Mouse (Mus musculus): ENCODE results near the gene Gm21976.

The Gm21976 gene

DNA sequence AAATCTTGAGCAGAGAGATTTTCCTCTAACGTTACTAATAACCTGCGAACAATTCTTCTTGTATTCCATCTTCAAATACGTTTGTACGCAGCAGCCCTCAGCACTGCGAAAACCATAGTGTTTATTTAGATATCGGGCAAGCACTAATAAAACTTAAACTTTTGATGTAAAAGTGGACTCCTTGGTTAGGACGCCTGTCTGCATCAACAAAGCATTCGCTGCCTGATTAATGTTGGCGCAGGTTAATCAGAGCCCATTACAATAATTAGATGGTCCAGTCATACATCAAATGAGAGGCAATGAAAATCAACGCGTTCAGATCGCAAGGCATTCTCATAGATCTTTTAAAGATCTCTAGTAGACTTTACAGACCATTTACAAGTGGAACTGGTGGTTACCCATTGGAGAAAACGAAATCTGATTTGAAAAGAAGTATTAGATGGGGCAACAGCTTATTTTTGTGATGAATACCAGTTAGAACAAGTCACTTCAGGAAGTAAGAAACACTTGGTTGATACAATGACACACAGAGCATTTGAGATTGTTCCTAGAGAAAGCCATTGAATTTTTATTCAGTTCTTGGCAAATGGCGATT lies 72.8 kb downstream of the Gm21976 start:
- DNase-seq (ENCODE audit: extremely low read depth, insufficient read length, low spot score), result no peak

DNA sequence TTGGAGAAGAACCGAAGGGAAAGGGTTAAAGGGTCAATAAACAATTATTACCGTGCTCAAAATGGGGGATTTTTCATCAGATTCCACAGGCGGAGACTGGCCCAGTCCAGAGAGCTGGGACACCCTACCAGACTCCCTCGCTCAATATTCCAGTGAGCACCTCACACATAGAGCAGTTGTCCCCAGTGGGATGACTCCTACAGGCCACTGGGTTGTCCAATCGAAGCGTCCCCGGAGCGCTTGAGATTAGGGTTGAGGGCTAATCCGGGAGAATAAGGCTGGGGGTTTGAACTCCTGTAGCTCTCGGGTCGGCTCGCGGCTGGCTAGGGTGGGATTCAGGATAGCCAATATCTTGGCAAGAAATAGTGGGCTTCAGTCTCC lies 74.0 kb downstream of the Gm21976 start:
- DNase-seq (ENCODE audit: extremely low read depth, insufficient read length, low spot score), result no peak

DNA sequence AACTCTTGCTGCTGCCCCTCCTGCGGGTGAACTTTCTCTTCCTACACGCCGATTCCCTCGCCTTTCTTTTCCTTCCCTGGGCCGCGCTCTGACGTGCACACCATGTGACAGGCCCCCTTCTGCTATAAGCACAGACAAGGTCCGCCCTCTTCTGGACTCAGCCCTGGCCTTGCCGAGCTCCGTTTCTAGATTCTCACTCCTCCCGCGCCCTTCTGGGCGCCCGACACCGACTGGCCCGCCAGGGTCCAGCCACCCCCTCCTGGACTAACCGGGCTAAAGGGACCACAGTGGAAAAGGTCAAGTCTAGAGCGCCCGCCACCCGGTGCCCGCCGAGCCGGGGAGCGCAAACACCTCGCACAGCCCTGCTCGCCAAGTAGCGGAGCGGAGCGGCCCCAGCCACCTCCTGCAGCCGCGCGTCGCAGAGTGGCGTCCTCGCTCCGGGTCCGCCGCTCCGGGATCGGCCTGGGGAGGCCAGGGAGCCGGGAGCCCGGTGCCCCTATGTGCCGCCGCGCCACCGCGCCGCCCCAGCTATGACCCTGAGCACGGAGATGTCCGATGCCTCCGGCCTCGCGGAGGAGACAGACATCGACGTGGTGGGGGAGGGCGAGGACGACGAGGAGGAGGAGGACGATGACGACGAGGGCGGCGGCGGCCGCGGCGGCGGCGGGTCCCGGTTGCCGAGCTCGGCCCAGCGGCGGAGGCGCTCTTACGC lies 74.6 kb downstream of the Gm21976 start, which contains the start of gene Foxd1:
Gene Foxd1, plus strand, starts transcription at position 153 of the 712 bp plus-strand sequence.
- peak; percentile 90 for DNase-seq (ENCODE audit: extremely low read depth, insufficient read length, low spot score)

DNA sequence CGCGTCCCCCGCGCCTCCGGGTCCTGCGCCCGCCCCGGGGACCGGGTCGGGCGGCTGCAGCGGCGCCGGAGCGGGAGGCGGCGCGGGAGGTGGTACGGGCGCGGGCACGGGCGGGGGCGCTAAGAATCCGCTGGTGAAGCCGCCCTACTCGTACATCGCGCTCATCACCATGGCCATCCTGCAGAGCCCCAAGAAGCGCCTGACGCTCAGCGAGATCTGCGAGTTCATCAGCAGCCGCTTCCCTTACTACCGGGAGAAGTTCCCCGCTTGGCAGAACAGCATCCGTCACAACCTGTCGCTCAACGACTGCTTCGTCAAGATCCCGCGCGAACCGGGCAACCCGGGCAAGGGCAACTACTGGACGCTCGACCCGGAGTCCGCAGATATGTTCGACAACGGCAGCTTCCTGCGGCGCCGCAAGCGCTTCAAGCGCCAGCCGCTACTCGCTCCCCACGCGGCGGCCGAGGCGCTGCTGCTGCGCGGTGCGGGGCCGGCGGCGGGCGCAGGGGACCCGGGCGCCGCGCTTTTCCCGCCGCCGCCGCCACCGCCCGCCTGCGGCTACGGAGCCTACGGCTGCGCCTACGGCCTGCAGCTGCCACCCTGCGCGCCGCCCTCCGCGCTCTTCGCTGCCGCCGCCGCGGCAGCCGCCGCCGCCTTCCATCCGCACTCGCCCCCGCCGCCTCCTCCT lies 75.3 kb downstream of the Gm21976 start:
- peak; percentile 80 for DNase-seq (ENCODE audit: extremely low read depth, insufficient read length, low spot score)

DNA sequence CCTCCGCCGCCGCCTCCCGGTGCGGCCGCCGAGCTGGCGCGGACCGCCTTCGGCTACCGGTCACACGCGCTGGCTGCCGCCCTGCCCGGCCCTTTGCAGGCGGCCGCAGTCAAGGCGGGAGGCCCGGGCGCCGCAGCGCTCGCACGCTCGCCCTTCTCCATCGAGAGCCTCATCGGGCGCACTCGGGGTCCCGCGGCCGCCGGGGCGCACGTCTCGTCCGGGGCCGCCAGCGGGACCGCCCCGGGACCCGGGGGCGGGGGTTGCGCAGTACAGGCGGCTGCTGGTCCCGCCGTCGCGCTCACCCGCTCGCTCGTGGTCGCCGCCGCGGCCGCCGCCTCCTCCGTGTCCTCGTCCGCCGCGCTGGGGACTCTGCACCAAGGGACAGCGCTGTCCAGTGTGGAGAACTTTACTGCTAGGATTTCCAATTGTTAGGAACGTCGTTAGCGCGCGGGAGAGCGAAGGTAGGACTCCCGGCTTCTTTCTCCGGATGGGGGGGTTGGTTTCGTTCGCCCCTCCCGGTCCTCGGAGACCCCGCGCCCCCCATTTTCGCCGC lies 75.9 kb downstream of the Gm21976 start:
- DNase-seq (ENCODE audit: extremely low read depth, insufficient read length, low spot score), result peak; percentile 59

DNA sequence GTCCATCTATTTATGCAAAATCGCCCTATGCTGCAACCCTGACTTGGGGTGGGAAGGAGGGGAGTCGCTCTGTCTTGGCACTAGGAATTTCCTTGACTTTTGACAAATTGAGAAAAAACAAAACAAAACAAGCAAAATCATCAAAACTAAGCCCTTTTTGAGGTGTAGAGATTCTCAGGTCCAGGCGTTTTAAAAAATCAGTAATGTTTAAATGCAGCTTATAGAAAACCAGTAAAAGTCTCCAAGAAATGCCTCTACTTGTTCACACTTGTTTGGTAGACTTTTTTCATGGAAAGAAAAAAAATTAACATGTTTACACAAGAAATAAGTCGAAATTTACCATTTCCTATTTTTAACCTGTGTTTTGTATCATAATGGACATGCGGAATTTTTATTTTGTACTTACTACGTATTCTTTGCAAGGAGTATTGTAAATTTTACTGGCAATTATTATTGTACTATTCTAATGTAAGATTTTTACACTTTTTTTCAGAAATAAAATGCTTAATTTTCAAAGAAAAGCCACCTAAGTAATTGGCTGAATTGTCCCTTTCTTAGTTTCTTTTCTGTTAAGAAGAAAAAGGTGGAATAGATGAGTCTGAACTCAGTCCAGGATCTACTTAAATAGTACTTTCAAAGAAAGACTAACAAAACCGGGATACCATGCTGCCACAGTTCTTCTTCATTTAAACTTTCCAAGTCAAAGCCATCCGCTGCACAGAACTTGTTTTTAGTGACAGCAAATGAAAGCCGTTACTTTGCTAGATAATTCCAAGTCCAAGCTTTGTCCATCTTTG lies 76.7 kb downstream of the Gm21976 start:
- no peak for DNase-seq (ENCODE audit: extremely low read depth, insufficient read length, low spot score)
